Mouse (Mus musculus): ENCODE measurements around the gene Gm20388. TPM values are rescaled to one million over a fixed set of nuclear protein-coding genes. Genes with fewer than 3 reads are reported as not detected.

Gene Gm20388
- polyA plus RNA-seq, 1 experiment from 2014 or later = not detected

DNA sequence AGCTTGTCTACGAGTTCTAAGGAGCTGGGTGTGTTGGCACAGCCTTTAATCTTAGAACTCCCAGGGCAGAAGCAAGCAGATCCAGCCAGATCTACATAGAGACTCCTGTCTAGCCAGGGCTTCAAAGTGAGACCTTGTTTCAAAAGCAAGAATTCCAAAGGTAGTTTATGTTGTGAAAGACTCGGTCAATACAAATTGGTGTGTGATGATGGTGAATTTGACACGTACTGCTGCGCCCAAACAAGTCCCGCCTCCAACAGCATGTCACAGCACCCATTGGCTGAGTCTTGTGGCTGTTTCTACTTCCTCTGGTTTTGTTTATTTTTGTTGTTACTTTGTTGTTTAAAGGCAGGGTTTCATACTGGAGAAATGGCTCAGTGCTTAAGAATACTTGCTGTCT, 3901.6 kb downstream of the Gm20388 start:
- no peaks in the 10 kb centered on the region for H3K27me3 ChIP-seq
- no peak overlapping the region for H3K4me3 ChIP-seq (replicated peaks)
- H3K27ac ChIP-seq = peak overlapping the region; percentile 59; the same call in 1 of the 2 replicates
- 79% methylated on average over 5 of the region's 5 CpGs for WGBS (ENCODE audit: insufficient replicate concordance)
- H3K4me1 ChIP-seq (replicated peaks) = peaks cover 73% of the 10 kb centered on the region
- no peaks in the 10 kb centered on the region for H3K9me3 ChIP-seq (replicated peaks)
- no peak overlapping the region for H3K4me2 ChIP-seq
- ATAC-seq (ENCODE audit: low read depth) (no peak), DNase-seq (no peak)
- no peak overlapping the region for H3K9ac ChIP-seq
- H3K36me3 ChIP-seq = peaks cover 32% of the 10 kb centered on the region

- Histone ChIP-seq H3K27ac (peak overlapping the region; percentile 59), H3K4me2 (peak overlapping the region; percentile 17; the same call in 1 of the 2 replicates), H3K9ac (no peak overlapping the region), H3K27me3 (no peaks in the 10 kb centered on the region), H3K4me3 (replicated peaks) (no peak overlapping the region), H3K9me3 (replicated peaks) (no peaks in the 10 kb centered on the region; the same call in 1 of the 2 replicates), H3K4me1 (replicated peaks) (peaks cover 64% of the 10 kb centered on the region), H3K36me3 (peaks cover 38% of the 10 kb centered on the region)
- 70% methylated on average over 16 of the region's 16 CpGs for WGBS (ENCODE audit: insufficient replicate concordance)
- ATAC-seq (ENCODE audit: low read depth) = no peak
- no peak for DNase-seq
Observed at GRCm38 (mm10) chr8:123813173-123813891, 3902.7 kb downstream of the Gm20388 start.

DNA sequence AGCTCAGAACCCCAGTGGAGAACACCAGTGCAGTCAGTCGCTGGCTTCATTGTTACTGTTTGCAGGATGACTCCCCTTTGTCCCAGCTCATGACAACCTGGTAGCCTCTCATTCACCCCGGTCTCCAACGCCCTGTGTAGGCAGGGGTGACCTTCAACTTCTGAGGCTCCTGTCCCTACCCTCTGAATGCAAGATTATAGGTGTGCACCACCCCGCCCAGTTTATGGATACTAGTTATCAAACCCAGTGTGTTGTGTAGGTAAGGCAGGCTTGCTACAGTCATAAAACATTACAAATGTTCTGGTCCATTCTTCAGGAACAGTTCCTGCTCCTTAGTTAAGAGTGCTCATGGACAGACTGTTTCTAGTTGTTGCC, 3903.2 kb downstream of the Gm20388 start:
- Histone ChIP-seq H3K4me1 (replicated peaks) (peaks cover 65% of the 10 kb centered on the region), H3K27ac (peak overlapping the region; percentile 59), H3K4me2 (peak overlapping the region; percentile 17; the same call in 1 of the 2 replicates), H3K9ac (no peak overlapping the region), H3K9me3 (replicated peaks) (no peaks in the 10 kb centered on the region; the same call in 1 of the 2 replicates), H3K4me3 (replicated peaks) (no peak overlapping the region), H3K27me3 (no peaks in the 10 kb centered on the region), H3K36me3 (peaks cover 38% of the 10 kb centered on the region)
- 78% methylated on average over 4 of the region's 4 CpGs for WGBS (ENCODE audit: insufficient replicate concordance)
- ATAC-seq (ENCODE audit: low read depth) (no peak), DNase-seq (no peak)

DNA sequence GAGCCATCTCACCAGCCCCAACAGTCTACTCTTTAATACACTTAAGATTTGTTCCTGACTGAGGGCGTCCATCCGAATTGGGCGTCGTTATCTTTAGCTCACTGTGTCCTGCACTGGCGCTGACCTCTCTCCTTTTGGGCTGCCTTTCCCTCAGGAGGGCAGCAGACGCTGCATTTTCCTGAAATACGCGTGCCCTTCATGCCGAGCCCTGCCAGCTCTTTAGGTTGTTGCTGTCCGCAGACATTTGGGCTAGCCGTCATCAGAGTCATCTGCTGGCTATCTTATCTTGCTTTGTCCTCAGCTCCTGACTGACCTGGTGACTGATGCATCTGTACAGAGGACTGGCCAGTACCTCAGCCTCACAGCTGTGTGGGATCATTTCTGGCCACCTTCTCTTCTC, 3904.7 kb downstream of the Gm20388 start:
- WGBS (ENCODE audit: insufficient replicate concordance) = 78% methylated on average over 11 of the region's 11 CpGs

DNA sequence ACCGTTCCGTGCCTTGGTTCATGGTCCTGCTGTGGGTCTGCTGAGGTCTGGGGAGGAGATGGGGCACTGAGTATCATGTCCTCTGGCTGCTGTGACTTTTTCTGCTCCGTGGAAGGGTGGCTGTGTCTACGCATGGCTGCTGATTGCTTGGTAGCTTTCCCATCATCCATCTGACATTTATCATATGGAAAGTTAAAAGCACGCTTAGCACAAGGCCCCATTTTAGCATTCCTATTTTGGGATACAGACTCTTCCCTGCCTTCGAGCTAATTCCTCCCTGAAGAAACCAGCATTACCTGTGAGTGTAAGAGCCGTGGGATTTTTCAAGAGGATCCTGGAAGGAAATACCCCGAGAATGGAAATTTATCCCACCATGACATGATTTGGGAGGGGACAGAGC, 3906.3 kb downstream of the Gm20388 start:
- Histone ChIP-seq H3K27me3 (no peaks in the 10 kb centered on the region), H3K36me3 (peaks cover 28% of the 10 kb centered on the region), H3K27ac (no peak overlapping the region), H3K4me2 (no peak overlapping the region), H3K4me3 (replicated peaks) (no peak overlapping the region), H3K9me3 (replicated peaks) (no peaks in the 10 kb centered on the region; the same call in 1 of the 2 replicates), H3K9ac (no peak overlapping the region), H3K4me1 (replicated peaks) (peaks cover 76% of the 10 kb centered on the region)
- no peak for DNase-seq
- no peak for ATAC-seq (ENCODE audit: low read depth)
- 89% methylated on average over 8 of the region's 8 CpGs for WGBS (ENCODE audit: insufficient replicate concordance)

More for the DNA sequence above, 3904.7 kb downstream of the Gm20388 start:
- Histone ChIP-seq H3K36me3 (peaks cover 28% of the 10 kb centered on the region), H3K9ac (no peak overlapping the region), H3K4me3 (replicated peaks) (no peak overlapping the region), H3K4me1 (replicated peaks) (peaks cover 71% of the 10 kb centered on the region), H3K4me2 (no peak overlapping the region), H3K9me3 (replicated peaks) (no peaks in the 10 kb centered on the region; the same call in 1 of the 2 replicates), H3K27ac (no peak overlapping the region), H3K27me3 (no peaks in the 10 kb centered on the region)
- DNase-seq = no peak
- no peak for ATAC-seq (ENCODE audit: low read depth)

- H3K4me1 ChIP-seq (replicated peaks) = peaks cover 73% of the 10 kb centered on the region
- no peak for ATAC-seq (ENCODE audit: low read depth)
- H3K4me2 ChIP-seq = no peak overlapping the region
- peaks cover 31% of the 10 kb centered on the region for H3K36me3 ChIP-seq
- no peaks in the 10 kb centered on the region; the same call in 1 of the 2 replicates for H3K9me3 ChIP-seq (replicated peaks)
- no peak overlapping the region for H3K27ac ChIP-seq
- H3K27me3 ChIP-seq = no peaks in the 10 kb centered on the region
- H3K4me3 ChIP-seq (replicated peaks) = no peak overlapping the region
- WGBS (ENCODE audit: insufficient replicate concordance) = 83% methylated on average over 11 of the region's 11 CpGs
- H3K9ac ChIP-seq = no peak overlapping the region
- no peak for DNase-seq
Observed at GRCm38 (mm10) chr8:123817747-123818146, 3907.1 kb downstream of the Gm20388 start.

DNA sequence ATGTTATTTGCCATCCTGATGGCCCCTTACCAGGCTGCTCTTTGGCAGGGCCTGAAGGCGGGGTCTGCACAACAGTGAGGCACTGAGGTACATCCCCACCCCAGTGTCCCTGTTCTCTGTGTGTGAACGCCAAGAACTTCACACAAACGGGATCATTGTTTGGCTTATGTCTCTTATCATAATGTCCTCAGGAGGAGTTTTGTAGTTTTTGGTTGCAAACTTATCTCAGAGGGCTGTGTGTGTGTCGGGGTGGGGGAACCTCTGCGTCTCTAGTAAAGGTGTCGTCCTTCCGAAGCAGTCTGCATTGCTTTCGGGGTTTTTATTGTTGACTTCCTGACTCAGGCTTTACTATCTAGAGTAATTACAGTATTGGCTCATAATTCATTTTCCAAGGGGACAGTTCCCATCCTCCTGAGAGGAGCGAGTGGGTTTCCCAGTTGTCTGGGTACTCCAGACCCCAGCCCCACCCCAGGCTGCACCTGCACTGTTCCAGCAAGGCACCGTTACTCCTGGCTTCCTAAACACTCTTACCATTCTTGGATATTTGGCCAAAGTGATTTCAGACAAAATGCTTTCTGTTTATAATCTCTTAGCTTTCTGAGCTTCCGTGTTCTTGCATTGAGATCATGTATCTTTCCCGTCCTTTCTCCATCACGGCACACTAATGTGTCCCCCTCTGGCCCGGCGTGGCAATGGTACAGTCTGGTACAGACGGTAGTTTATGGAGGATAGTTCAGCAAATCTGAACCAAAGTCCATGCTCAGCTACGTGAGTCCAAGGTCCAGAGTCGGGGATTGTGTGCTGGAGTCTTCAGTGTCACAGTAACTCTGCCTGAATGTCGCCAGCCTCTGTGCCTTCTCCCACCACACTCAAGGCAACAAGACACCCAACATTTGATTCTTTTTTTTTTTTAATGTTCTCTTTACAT, 3909.3 kb downstream of the Gm20388 start:
- peak; percentile 73 for ATAC-seq (ENCODE audit: low read depth)
- WGBS (ENCODE audit: insufficient replicate concordance) = 44% methylated on average over 19 of the region's 19 CpGs
- Histone ChIP-seq H3K27me3 (no peaks in the 10 kb centered on the region), H3K27ac (peak overlapping the region; percentile 81), H3K4me3 (replicated peaks) (peak overlapping the region; percentile 27), H3K36me3 (peaks cover 41% of the 10 kb centered on the region), H3K9me3 (replicated peaks) (peaks cover 3% of the 10 kb centered on the region; the same call in 1 of the 2 replicates), H3K4me2 (peak overlapping the region; percentile 58), H3K4me1 (replicated peaks) (peaks cover 75% of the 10 kb centered on the region), H3K9ac (peak overlapping the region; percentile 42; the same call in 1 of the 2 replicates)
- no peak for DNase-seq

- peaks cover 43% of the 10 kb centered on the region for H3K36me3 ChIP-seq
- ATAC-seq (ENCODE audit: low read depth) = 0 out of 2 replicates have a peak, but pooled peaks have one; percentile 21
- no peak for DNase-seq
- H3K27me3 ChIP-seq = no peaks in the 10 kb centered on the region
- H3K9me3 ChIP-seq (replicated peaks) = peaks cover 3% of the 10 kb centered on the region; the same call in 1 of the 2 replicates
- H3K4me3 ChIP-seq (replicated peaks) = no peak overlapping the region
- H3K9ac ChIP-seq = no peak overlapping the region
- H3K27ac ChIP-seq = peak overlapping the region; percentile 81
- 55% methylated on average over 6 of the region's 6 CpGs for WGBS (ENCODE audit: insufficient replicate concordance)
- H3K4me2 ChIP-seq = peak overlapping the region; percentile 58
- peaks cover 77% of the 10 kb centered on the region for H3K4me1 ChIP-seq (replicated peaks)
Observed at GRCm38 (mm10) chr8:123820780-123821179, 3910.1 kb downstream of the Gm20388 start.

DNA sequence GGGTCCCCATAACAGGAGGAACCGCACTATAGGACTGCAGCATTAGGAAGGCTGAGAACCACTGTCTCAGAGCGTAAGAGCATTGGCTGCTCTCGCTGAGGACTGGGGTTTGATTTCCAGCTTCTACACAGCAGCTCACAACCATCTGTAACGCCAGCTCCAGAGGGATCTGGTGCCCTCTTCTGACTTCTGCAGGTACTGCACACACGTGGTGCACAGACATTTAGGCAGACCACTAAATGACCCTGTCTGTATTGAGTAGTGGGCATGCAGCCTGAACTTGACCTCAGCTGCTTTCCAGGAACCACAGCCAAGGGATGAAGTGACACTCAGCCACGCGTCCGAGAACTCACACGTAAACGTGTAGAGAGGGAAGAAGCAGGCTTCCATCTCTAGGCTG, 3912.5 kb downstream of the Gm20388 start:
- H3K27me3 ChIP-seq = no peaks in the 10 kb centered on the region
- DNase-seq = no peak
- WGBS (ENCODE audit: insufficient replicate concordance) = 56% methylated on average over 10 of the region's 10 CpGs
- 0 out of 2 replicates have a peak, but pooled peaks cover 3% of the 10 kb centered on the region for H3K9me3 ChIP-seq (replicated peaks)
- H3K9ac ChIP-seq = no peak overlapping the region
- H3K4me1 ChIP-seq (replicated peaks) = peaks cover 72% of the 10 kb centered on the region
- H3K4me3 ChIP-seq (replicated peaks) = no peak overlapping the region
- peak overlapping the region; percentile 82 for H3K27ac ChIP-seq
- H3K36me3 ChIP-seq = peaks cover 49% of the 10 kb centered on the region
- peak overlapping the region; percentile 33 for H3K4me2 ChIP-seq
- ATAC-seq (ENCODE audit: low read depth) = no peak

DNA sequence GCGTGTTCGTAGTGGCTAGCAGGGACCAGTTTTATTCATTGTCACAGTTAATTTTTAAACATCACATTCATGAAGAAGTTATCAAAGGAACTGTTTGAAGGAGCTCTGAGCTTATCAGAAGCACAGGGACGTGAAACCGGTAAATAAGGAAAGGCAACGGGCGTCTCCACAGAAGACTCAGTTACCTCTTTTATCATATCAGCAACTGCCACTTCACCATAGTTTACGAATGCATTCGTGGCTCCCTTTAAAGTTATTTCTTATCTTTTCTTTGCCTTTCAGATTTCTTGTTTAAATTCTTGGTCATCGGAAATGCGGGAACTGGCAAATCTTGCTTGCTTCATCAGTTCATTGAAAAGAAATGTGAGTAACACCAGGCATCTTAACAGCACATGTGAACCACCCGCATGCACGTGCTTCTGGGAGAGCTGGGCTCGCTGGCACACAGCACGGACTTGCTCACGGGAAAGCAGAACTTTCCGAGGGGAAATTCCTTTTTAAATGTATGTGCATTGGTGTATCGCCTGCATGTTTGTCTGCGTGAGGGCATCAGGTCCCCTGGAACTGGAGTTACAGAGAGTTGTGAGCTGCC, 3913.0 kb downstream of the Gm20388 start:
- peak overlapping the region; percentile 82 for H3K27ac ChIP-seq

DNA sequence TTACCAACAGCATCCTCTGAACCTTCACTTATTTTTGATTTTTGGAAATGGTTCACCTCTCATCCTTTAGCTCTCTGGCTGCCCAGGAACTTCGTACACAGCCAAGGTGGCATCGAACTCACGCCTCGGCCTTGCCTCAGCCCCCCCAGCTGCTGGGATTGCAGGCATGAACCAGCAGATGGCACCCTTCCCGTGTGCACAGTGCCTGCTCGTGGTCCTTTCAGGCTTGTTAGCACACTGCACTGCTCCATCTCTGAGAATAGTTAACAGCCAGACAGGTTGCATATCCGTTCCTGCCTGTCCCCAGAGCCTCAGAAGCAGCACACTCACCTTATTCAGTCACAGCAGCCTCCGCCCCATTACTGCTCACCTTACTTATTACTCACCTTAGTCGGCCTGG, 3915.4 kb downstream of the Gm20388 start:
- no peak for ATAC-seq (ENCODE audit: low read depth)
- DNase-seq = no peak
- peaks cover 44% of the 10 kb centered on the region for H3K4me1 ChIP-seq (replicated peaks)
- H3K27ac ChIP-seq = no peak overlapping the region
- WGBS (ENCODE audit: insufficient replicate concordance) = 71% methylated on average over 9 of the region's 9 CpGs
- no peak overlapping the region for H3K4me3 ChIP-seq (replicated peaks)
- no peaks in the 10 kb centered on the region for H3K27me3 ChIP-seq
- H3K9ac ChIP-seq = no peak overlapping the region
- H3K36me3 ChIP-seq = peaks cover 77% of the 10 kb centered on the region
- 0 out of 2 replicates have a peak, but pooled peaks cover 3% of the 10 kb centered on the region for H3K9me3 ChIP-seq (replicated peaks)
- no peak overlapping the region for H3K4me2 ChIP-seq

More for the DNA sequence above, 3913.0 kb downstream of the Gm20388 start:
- ATAC-seq (ENCODE audit: low read depth) (peak; percentile 60), DNase-seq (no peak)
- 0 out of 2 replicates have a peak, but pooled peaks cover 3% of the 10 kb centered on the region for H3K9me3 ChIP-seq (replicated peaks)
- no peak overlapping the region for H3K4me3 ChIP-seq (replicated peaks)
- no peaks in the 10 kb centered on the region for H3K27me3 ChIP-seq
- peaks cover 68% of the 10 kb centered on the region for H3K4me1 ChIP-seq (replicated peaks)
- 30% methylated on average over 18 of the region's 18 CpGs for WGBS (ENCODE audit: insufficient replicate concordance)
- H3K4me2 ChIP-seq = peak overlapping the region; percentile 33
- H3K36me3 ChIP-seq = peaks cover 55% of the 10 kb centered on the region
- no peak overlapping the region for H3K9ac ChIP-seq

All from liver, embryonic 13.5 days (tissue).